Mouse (Mus musculus): Measurements from ENCODE around the gene Fyco1.
A peak's percentile ranks its signal among the peaks of the same experiment; 100 is the strongest.

DNA sequence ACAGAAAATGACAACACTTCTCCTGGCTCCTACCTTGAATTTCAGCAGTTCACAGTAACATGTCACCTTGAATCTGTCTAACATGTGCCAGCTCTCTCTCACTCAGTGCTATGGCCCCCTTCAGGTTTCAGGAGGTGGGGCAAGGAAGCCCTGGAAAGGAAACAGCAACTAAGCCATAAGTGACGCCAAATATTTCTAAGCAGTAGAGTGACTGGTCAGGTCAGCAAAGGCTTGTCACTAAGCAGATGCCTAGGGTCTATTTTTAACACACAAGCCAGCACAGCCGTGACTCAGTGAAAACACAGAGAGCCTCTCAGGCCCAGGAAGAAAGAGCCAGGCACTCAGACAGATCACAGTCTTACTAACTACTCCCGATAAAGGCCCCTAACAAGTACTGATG, 6.6 kb downstream of the Fyco1 start:
- TF ChIP-seq CTCF (IDR thresholded peaks at IDR 0.05; ENCODE audit: low read depth) (peak; percentile 43), EP300 (IDR thresholded peaks at IDR 0.05; ENCODE audit: low read depth) (no peak)

All from liver, postnatal 0 days (tissue).